Mouse (Mus musculus): ENCODE results near the gene Mybph.

Gene Mybph

GRCm38 (mm10) chr1:134193126-134193525 is at the start of gene Mybph:
Gene Mybph (plus strand): TSS chr1:134193448.
- in situ Hi-C loops (cut with MboI, MseI): no loop called here

GRCm38 (mm10) chr1:134146066-134146465 is 47.2 kb upstream of the Mybph start:
- in situ Hi-C loops (cut with MboI, MseI): loop anchor here (5.0 kb wide), 1 partner anchor 181 kb away; no protein-coding TSS in a partner anchor

DNA sequence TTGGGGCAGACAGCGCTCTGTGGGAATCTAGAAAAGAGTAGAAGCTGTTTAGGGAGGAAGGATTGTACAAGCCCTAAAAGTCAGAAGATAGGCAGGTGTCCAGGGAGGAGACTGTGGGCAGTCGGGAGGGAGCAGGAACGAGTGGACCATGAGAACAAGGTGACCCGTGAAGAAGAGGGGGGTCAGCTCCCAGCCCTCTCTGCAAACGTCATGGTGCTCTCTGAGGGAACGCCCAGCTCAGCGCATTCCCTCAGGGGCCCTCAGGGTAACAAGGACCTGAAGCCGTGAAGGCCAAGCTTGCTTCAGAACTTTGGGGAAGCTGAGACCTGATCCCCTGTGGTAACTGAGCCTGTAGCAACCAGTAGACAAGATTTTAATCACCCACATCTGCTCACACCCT is 43.2 kb upstream of the Mybph start:
- in situ Hi-C loops (cut with MboI, MseI): loop anchor here (5.0 kb wide), 1 partner anchor 92 kb away; no protein-coding TSS in a partner anchor

DNA sequence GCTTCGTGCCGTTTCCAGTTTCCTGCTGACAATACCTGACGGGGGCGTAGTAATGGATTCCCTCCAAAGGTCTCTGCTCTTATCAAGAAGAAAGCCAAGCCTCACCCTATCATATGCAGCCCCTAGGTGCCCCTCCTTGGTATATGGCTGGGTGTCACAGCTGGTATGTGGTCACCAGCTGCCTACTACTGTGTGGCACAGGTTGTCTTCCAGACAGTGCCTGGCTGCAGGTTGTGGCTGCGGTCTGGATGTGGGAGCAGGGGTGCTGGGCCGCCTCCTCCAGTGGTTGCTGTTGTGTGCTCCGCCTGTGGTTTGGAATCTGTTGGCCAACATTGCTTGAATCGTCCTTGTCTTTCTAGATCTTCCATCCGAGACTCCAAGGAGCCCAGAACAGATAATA is 42.5 kb upstream of the Mybph start:
- in situ Hi-C loops (cut with MboI, MseI): loop anchor here (5.0 kb wide), 1 partner anchor 92 kb away; no protein-coding TSS in a partner anchor

GRCm38 (mm10) chr1:134151655-134152412 is 41.4 kb upstream of the Mybph start:
- in situ Hi-C loops (cut with MboI, MseI): loop anchor here (5.0 kb wide), 1 partner anchor 90 kb away; no protein-coding TSS in a partner anchor

GRCm38 (mm10) chr1:134152626-134153590 is 40.3 kb upstream of the Mybph start:
- in situ Hi-C loops (cut with MboI, MseI): loop anchor here (5.0 kb wide), 1 partner anchor 89 kb away; no protein-coding TSS in a partner anchor

DNA sequence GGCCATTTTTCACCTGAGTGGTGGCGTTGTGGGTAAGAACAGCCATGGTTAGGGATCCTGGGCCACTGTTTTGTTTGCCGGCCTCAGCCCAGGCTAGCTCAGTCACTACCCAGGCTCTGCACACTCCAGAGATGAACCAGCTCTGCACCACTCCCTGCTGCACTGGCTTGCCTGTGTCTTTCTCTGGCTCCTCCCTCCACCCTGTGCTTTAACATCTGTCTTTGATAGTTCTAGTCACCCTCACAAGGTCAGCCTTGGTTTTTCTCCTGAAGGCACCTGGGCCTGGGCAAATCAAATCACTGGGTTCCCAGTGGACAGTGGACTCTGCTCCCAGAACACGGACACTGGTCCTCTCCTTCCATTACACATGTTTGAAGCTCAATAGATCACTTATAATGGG is 39.1 kb upstream of the Mybph start:
- in situ Hi-C loops (cut with MboI, MseI): loop anchor here (5.0 kb wide), 1 partner anchor 88 kb away; no protein-coding TSS in a partner anchor

GRCm38 (mm10) chr1:134154655-134155054 is 38.6 kb upstream of the Mybph start:
- in situ Hi-C loops (cut with MboI, MseI): loop anchor here (5.0 kb wide), 1 partner anchor 88 kb away; no protein-coding TSS in a partner anchor

DNA sequence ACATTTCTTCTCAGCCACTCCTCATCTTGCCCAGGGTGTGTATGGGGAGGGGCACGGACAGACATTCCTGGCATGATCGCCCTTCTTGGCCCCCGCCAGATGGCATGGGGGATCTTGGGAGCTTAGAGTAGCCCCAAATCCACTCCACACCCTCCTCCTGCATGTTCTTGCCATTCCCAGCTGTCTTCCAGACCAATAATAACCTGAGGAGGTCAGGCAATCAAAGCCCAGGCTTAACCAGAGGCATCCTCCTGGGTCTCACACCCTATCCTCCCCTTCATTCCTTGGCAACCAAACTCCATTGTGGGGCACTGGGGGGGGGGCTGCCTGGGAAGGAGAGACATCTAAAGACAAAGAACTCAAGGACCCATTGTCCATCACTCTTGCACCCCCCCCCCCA is 32.8 kb upstream of the Mybph start:
- in situ Hi-C loops (cut with MboI, MseI): no loop called here

DNA sequence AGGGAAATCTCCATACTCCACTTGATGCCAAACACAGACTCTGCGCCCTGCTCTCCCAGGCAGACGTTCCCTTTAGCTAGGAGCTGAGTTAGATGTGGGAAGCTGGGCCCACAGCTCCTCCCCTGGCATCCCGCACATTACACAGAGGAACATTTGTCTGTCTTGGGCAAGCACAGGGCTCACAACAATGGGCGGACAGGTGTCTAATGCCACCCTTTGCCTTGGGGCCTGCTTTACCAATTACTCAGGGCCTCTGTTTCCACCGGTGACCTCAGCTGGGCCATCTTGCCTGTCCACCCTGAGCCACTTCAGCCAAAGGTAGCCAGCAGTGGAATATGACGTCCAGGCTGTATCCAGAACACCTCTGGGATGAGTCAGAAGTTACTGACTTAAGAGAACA is 31.8 kb upstream of the Mybph start:
- in situ Hi-C loops (cut with MboI, MseI): no loop called here

- in situ Hi-C loops (cut with MboI, MseI): no loop called here
These were observed 30.6 kb upstream of the Mybph start for GRCm38 (mm10) chr1:134162510-134163225.

DNA sequence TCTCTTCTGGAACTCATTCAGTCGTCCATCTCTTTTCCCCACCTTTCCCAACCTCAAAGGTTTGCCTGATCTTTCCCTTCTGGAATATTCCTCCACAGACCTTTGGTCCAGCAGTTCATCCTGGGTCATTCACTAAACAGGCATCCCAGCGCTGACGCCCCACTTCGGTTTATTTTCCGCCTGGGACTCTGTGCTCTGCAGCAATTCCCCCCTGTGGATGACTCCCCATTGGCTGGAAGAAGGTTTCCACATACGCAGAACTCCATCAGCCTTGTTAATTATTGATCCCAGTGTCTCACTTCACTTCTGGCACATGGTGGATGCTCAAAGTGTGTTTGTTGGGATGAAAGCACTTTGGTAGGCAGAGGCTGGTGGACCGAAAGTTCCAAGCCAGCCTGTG is 29.8 kb upstream of the Mybph start:
- in situ Hi-C loops (cut with MboI, MseI): no loop called here

- in situ Hi-C loops (cut with MboI, MseI): no loop called here
These were observed 28.8 kb upstream of the Mybph start for GRCm38 (mm10) chr1:134164454-134164853.

DNA sequence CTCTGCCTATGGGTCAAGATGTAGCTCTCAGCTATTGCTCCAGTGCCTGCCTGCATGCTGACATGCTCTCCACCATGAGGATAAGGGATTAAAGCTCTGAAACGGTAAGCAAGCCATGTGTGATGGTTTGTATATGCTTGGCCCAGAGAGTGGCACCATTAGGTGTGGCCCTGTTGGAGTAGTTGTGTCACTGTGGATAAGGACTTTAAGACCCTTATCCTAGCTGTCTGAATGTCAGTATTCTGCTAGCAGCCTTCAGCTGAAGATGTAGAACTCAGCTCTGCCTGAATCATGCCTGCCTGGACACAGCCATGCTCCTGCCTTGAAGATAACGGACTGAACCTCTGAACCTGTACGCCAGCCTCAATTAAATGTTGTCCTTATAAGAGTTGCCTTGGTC is 26.7 kb upstream of the Mybph start:
- in situ Hi-C loops (cut with MboI, MseI): no loop called here

DNA sequence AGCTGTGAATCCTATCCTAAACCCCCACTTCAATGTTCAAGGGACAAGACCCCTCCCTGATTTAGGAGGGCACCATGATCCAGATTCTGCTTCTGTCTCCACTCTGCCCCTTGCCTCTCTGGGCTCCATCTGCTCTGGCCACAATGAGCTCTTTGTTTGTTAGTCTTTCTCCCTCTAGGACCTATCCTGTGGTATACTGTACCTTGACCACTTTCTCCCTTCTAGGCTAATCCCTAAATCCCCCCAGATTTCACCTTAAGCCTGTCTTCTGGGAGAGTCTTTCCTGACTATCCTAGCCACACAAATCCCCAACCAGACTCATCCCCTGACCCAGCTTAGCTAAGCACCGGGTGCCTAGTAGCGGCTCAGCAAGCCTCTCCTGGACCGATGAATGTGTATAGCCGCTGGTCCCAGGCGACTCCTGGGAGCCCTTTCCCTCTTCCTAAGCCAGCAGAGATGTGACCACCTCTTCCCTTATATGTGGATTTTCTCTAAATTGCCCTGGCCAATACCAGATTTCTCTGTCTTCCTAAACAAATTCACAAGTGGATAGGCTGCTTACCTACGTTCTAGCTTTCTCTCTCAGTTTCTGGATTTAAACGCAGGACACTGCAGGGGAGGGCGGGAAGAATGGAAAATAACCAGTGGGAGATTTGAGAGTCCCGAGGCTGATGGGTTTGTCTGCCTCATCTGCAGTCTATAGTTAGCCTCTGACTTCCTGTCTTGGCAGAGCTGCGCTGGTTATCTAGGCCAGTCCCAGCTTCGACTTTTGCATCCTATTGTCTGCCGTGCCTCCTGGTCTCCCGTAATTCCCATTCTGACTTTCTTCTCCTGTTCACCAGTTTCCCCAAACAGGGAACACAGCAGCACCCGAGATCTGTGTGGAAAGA is 25.6 kb upstream of the Mybph start:
- in situ Hi-C loops (cut with MboI, MseI): no loop called here

DNA sequence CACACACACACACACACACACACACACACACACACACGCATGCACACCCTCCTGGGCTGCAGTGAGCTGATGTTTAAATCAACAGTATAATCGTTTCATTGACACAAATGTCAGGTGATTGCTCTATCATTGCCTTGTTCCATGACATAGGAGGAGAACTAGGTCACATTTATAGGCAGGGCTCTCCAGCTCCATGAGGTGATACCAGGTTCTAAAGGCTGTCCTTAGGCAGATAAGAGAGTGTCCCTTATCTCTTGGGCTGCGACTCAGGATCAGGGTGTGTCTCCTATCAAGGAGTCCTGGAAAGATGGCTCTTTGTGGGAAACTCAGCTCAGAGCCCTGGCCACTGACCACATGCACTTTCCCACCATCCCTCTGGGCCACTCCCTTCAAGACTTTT is 24.7 kb upstream of the Mybph start:
- in situ Hi-C loops (cut with MboI, MseI): no loop called here

DNA sequence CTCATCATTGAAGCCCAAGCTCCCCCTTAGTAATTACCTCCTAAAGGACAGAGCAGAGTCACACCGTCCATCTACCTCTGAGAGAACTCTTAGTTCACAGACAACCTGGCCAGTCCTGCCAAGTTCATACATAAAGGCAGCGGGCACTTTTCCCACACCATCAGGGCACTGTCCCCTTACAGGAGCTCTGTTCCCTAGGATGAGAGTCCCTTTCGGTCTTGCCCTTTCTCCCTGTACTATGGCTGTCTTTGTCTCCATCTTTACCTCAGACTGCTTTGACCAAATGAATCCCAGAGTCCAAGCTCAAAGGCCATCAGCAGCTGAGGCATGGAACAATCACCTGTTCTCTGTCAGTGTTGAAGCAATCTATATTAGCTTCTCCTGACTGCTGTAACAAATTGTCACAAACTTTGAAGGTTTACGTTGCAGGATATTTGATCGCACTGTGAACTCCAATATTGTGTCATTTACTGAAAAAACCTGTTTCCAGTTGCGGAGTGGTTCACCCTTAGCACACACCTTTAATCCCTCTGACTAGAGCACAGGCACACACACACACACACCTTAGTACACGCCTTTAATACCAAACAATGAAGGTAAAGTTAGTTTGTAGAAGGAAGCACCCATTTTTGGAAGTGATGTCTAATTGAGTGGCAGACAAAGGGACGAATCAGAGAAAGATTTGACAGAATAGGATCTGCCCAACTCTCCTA is 24.1 kb upstream of the Mybph start:
- in situ Hi-C loops (cut with MboI, MseI): no loop called here

GRCm38 (mm10) chr1:134173081-134173480 is 20.2 kb upstream of the Mybph start:
- in situ Hi-C loops (cut with MboI, MseI): loop anchor here (10.0 kb wide), 1 partner anchor 592 kb away; no protein-coding TSS in a partner anchor

DNA sequence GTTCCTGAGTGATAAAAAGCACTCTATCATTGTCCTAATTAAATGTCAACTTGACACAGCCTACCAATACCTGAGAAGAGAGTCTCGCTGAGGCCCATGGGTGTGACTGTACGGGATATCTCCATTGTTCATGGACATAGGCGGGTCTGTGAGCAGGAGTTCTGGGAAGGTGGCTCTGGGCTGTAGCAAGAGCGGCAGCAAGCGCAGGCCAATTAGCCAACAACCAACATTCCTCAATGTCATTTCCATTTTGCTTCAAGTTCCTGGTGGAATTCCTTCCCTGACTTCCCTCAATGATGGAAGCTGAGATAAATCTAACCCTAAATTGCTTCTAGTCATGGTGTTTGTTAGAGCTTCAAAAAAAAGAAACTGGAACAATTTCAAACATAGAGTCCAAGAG is 15.3 kb upstream of the Mybph start:
- in situ Hi-C loops (cut with MboI, MseI): loop anchor here (10.0 kb wide), 1 partner anchor 587 kb away; no protein-coding TSS in a partner anchor

GRCm38 (mm10) chr1:134182025-134182424 is 11.2 kb upstream of the Mybph start, which contains the start of gene Chil1:
Gene Chil1 (plus strand): TSS chr1:134182176.
- in situ Hi-C loops (cut with MboI, MseI): no loop called here
